6 mouse cellular contexts compared by ENCODE assay signal in the genomic region with DNA sequence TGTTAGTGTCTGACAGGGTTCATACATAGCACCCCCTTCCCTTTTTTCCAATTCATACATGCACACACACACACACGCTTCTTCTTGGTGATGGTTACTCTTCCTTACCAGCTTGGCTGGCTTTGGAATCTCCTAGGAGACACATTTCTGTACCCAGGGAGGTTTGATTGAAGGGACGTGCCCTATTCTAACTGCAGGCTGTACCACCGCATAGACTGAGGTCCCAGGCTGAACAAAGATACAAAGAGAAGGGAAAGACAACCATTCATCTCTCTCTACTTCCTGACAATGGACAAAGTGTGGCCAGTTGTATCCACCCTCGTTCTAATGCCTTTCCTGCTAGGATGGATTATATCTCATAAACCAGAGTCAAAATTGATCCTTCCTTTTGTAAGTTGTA.
A peak's percentile ranks its signal among the peaks of the same experiment; 100 is the strongest.
DNase-seq lines count a peak whose midpoint lies in the region; ATAC-seq lines count a peak whose summit lies in the region.
"Not testable (repeated sequence)": the region's sequence is repeated elsewhere in the genome, so short reads cannot be mapped to it uniquely, and the experiment has no call there.

No protein-coding gene starts in this region.

- ATAC-seq in forebrain, embryonic 11.5 days (replicated peaks; ENCODE audit: low FRiP score); liver, embryonic 15.5 days (ENCODE audit: insufficient read depth): not testable (repeated sequence)
- peak; percentile 61 for ATAC-seq in hindbrain, embryonic 12.5 days (ENCODE audit: low FRiP score)
- 0 out of 2 replicates have a peak, but pooled peaks have one; percentile 4 for ATAC-seq in liver, embryonic 11.5 days (replicated peaks; ENCODE audit: low FRiP score)
- peak; percentile 59 for ATAC-seq in midbrain, embryonic 12.5 days (ENCODE audit: low FRiP score, low read depth)
- peak; percentile 39; the same call in 1 of the 2 replicates for ATAC-seq in neural tube, embryonic 11.5 days (ENCODE audit: insufficient read depth, low FRiP score, low TSS enrichment)

- not testable (repeated sequence) for H3K36me3 ChIP-seq in forebrain, embryonic 11.5 days (ENCODE audit: control insufficient read depth, insufficient read depth, low read length); hindbrain, embryonic 12.5 days; liver, embryonic 11.5 days (ENCODE audit: control insufficient read depth, insufficient read depth, low read length); liver, embryonic 15.5 days (replicated peaks); midbrain, embryonic 12.5 days; neural tube, embryonic 11.5 days (ENCODE audit: control insufficient read depth, insufficient read depth, low read length)

- not testable (repeated sequence) for H3K4me2 ChIP-seq in forebrain, embryonic 11.5 days (ENCODE audit: low read depth, low read length, severe bottlenecking); liver, embryonic 11.5 days; neural tube, embryonic 11.5 days (ENCODE audit: low read depth)
- H3K4me2 ChIP-seq in hindbrain, embryonic 12.5 days (replicated peaks) = peak overlapping the region; percentile 27
- 0 out of 2 replicates have a peak overlapping the region, but pooled peaks have one; percentile 10 for H3K4me2 ChIP-seq in liver, embryonic 15.5 days
- H3K4me2 ChIP-seq in midbrain, embryonic 12.5 days (replicated peaks) = peak overlapping the region; percentile 38; the same call in 1 of the 2 replicates

- not testable (repeated sequence) for H3K27me3 ChIP-seq in forebrain, embryonic 11.5 days (ENCODE audit: control insufficient read depth, insufficient read depth, low read length); hindbrain, embryonic 12.5 days; liver, embryonic 11.5 days (replicated peaks; ENCODE audit: control insufficient read depth, insufficient read depth, low read length); liver, embryonic 15.5 days; midbrain, embryonic 12.5 days; neural tube, embryonic 11.5 days (ENCODE audit: control insufficient read depth, insufficient read depth, low read length)

- 56% methylated on average over 4 of the region's 4 CpGs for WGBS in forebrain, embryonic 11.5 days
- WGBS in hindbrain, embryonic 12.5 days = 28% methylated on average over 4 of the region's 4 CpGs
- 69% methylated on average over 4 of the region's 4 CpGs for WGBS in liver, embryonic 11.5 days
- WGBS in liver, embryonic 15.5 days (ENCODE audit: insufficient replicate concordance) = 41% methylated on average over 4 of the region's 4 CpGs
- 33% methylated on average over 4 of the region's 4 CpGs for WGBS in midbrain, embryonic 12.5 days
- WGBS in neural tube, embryonic 11.5 days = 43% methylated on average over 4 of the region's 4 CpGs

- H3K9me3 ChIP-seq in forebrain, embryonic 11.5 days (ENCODE audit: control insufficient read depth, low read length); hindbrain, embryonic 12.5 days (replicated peaks); liver, embryonic 11.5 days (ENCODE audit: control insufficient read depth, low read length); liver, embryonic 15.5 days (replicated peaks); midbrain, embryonic 12.5 days; neural tube, embryonic 11.5 days (ENCODE audit: control insufficient read depth, low read length): not testable (repeated sequence)

- H3K9ac ChIP-seq in forebrain, embryonic 11.5 days (ENCODE audit: low read length); hindbrain, embryonic 12.5 days; liver, embryonic 11.5 days (ENCODE audit: low read depth, low read length); liver, embryonic 15.5 days; midbrain, embryonic 12.5 days (replicated peaks); neural tube, embryonic 11.5 days (ENCODE audit: low read length): not testable (repeated sequence)

- H3K27ac ChIP-seq in forebrain, embryonic 11.5 days (ENCODE audit: low read depth, low read length) = 0 out of 2 replicates have a peak overlapping the region, but pooled peaks have one; percentile 7
- H3K27ac ChIP-seq in hindbrain, embryonic 12.5 days = peak overlapping the region; percentile 57; the same call in 1 of the 2 replicates
- H3K27ac ChIP-seq in liver, embryonic 11.5 days (ENCODE audit: low read depth, low read length); liver, embryonic 15.5 days (replicated peaks); neural tube, embryonic 11.5 days (ENCODE audit: low read depth, low read length): not testable (repeated sequence)
- peak overlapping the region; percentile 77 for H3K27ac ChIP-seq in midbrain, embryonic 12.5 days (replicated peaks)

- H3K4me1 ChIP-seq in forebrain, embryonic 11.5 days (replicated peaks; ENCODE audit: control insufficient read depth, insufficient read depth, low read length); hindbrain, embryonic 12.5 days; liver, embryonic 11.5 days (replicated peaks; ENCODE audit: control insufficient read depth, insufficient read depth, low read length); liver, embryonic 15.5 days (replicated peaks); midbrain, embryonic 12.5 days; neural tube, embryonic 11.5 days (ENCODE audit: control insufficient read depth, insufficient read depth, low read length): not testable (repeated sequence)

- H3K4me3 ChIP-seq in forebrain, embryonic 11.5 days (ENCODE audit: low read depth, low read length); hindbrain, embryonic 12.5 days; liver, embryonic 11.5 days (ENCODE audit: low read depth, low read length); liver, embryonic 15.5 days (replicated peaks); midbrain, embryonic 12.5 days; neural tube, embryonic 11.5 days (ENCODE audit: low read depth, low read length): not testable (repeated sequence)

- DNase-seq in forebrain, embryonic 11.5 days (ENCODE audit: low spot score); liver, embryonic 11.5 days (ENCODE audit: low spot score); neural tube, embryonic 11.5 days (ENCODE audit: low spot score): not testable (repeated sequence)
